Mouse (Mus musculus) activated CD4-positive, CD25-positive, alpha-beta regulatory T cell (primary cell): ENCODE data around the gene Bptf. TPM values are rescaled to one million over a fixed set of nuclear protein-coding genes. Genes with fewer than 3 reads are reported as not detected.

Source experiments
- polyA plus RNA-seq, 2 experiments: library from polyadenylated mRNA; unstranded; fragments of 100-300 nt; shearing (Covaris generic); gene quantifications; one replicate each; pipeline ENCODE4 v1.2.1; 2017

The Bptf gene
- 10 to 100 TPM; 16.1 to 28.0 TPM for polyA plus RNA-seq

DNA sequence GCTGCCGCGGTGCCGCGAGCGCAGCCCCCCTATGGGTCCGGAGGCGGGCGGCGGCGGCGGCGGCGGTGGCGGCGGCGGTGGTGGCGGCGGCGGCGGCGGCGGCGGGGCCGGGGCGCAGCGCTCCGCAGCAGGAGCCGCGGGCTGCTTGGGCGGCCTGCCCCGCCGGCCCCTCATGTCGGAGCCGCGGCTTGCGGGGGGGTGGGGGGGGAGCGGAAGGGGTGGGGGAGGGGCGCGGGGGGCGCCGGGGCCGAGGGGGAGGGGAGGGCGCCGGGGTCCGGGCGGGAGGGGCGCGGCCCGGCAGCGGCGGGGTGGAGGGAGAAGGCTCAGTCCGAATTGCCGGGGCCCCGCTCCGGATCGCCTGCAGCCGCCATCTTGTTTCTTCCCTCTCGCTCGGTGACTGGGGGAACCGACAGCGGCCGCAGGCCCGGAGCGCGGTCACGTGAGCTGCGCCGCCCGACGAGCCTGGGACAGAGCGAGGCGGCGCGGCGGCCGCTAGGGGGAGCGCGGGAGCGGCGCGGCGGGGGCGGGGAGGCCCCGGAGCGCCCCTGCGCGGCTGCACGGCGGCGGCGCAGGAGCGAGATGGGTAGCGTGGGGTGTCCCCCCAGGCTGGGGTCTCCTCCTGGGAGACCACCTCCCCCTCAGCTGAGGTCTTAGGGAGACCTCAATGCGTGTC is at the start of gene Bptf:
Gene Bptf, minus strand, starts transcription at position 379 of the 673 bp plus-strand sequence.

DNA sequence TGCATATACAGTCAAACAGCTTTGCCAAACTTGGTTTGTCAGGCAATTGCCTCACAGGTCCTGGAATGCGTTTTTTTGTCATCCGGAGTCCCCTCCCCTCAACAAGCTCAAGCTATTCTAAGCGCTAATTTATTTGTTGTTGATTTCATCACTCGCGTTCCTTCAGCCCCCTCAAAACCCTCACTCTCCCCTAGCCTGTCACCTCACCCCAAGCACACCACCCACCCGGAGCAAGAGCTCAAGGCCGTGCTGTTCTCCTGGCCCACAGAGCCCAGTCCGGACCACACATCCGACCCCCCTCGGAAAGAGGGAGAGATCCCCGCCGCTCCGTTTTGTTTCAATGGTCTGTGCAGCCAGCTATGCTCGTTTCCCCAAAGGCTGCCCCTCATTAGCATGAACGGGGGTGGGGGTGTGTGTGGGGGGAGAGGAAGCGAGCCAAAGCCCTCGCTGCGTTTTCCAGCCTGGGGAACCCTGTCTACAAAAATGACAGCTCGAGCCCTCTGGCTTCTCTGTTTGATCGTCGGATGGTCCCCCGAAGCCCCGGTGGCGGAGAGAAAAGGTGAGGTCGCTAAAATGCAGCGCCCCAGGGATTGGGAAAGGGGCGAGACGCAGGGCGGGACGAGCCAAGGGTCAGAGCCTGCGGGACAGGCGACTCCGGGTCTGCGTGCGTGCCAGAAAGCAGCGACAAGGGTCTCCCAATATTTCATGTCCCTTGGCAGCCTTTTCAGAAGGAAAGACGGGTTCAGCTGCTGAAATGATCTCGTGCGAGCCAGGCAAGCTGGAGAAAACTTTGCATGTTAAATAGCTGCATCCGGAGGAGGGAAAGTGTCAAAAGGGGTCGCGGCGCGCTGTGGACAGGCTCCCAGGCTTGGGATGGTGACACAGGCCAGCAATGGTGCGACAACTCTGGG is 106.3 kb downstream of the Bptf start, which contains the start of gene 1810010H24Rik:
Gene 1810010H24Rik, plus strand, starts transcription at position 271 of the 911 bp plus-strand sequence.

DNA sequence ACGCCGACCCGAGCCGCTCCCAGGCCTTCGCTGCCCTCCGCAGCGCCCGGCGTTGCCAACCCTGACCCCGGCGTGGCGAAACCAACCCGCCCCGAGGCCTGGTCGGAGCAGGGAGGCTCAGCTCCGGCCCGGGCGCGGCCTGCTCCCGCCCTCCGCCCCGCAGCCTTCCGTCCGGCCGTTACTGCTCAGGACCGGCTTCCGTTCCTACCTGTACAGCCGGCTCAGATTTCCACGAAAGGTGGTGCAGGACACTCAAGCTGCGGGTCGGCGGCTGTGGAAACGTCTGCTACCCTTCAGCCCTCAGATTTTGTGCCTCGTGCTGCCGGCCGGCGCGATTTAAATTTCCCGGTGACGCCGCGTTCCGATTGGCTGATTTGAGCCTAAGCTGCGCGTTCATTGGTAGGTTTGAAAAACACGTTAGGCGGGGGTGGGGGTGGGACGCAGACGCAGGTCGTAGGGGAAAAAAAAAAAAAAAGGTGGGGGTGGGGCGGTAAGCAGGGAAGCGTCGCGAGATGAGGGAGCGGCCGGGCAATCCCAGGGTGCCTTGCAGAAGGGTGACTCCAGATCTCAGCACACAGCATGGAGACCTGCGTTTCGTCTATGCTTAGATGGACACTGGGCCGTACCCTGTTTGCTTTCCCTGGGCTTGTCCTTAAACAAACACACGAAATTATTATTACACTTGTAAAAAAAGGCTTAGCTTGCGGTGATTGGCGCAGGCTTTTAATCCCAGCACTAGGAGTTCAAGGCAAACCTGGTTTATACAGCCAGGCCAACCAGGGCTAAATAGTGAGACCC is 132.6 kb downstream of the Bptf start, which contains the start of gene Kpna2:
Gene Kpna2, minus strand, starts transcription at position 391 of the 798 bp plus-strand sequence.

Other genes starting within 250 kb of the Bptf start
- 10 to 100 TPM; 16.9 to 58.4 TPM for gene Smurf2, start 211.4 kb downstream of the Bptf start, polyA plus RNA-seq
- gene Kpna2, start 132.6 kb downstream of the Bptf start, polyA plus RNA-seq: 10 to 100 TPM; 89.2 to 89.8 TPM
- 1 to 10 TPM in 1 of 2 experiments, under 1 TPM in 1; 0.54 to 2.9 TPM for gene 1810010H24Rik, start 106.4 kb downstream of the Bptf start, polyA plus RNA-seq
- 10 to 100 TPM; 33.0 to 57.4 TPM for gene Nol11, start 57.3 kb upstream of the Bptf start, polyA plus RNA-seq